Mouse (Mus musculus) neural tube, embryonic 12.5 days (tissue): ENCODE results near the gene Hadha. TPM values are rescaled to one million over a fixed set of nuclear protein-coding genes. Genes with fewer than 3 reads are reported as not detected.

Source experiments
- ATAC-seq: fragments of 200-750 bp; cut with Nextera tagmentation; 2 replicates; pipeline ENCODE4 v1.8.0; 2017; ENCODE audit warnings: low read depth, mild to moderate bottlenecking, moderate TSS enrichment, moderate library complexity; ENCODE audit not compliant: low FRiP score
- H3K27ac ChIP-seq: fragments of 300-500 bp; sonication (generic); 2 replicates; pipeline ENCODE4 v1.5.1; 2016
- H3K27me3 ChIP-seq: fragments of 300-500 bp; sonication (generic); replicated peaks from 2 replicates; pipeline ENCODE4 v1.6.1; 2016; ENCODE audit warnings: mild to moderate bottlenecking
- H3K36me3 ChIP-seq: fragments of 300-500 bp; sonication (generic); 2 replicates; pipeline ENCODE4 v1.6.1; 2016; ENCODE audit warnings: mild to moderate bottlenecking
- H3K4me1 ChIP-seq: fragments of 300-500 bp; sonication (generic); 2 replicates; pipeline ENCODE4 v1.6.1; 2016
- H3K4me2 ChIP-seq: fragments of 300-500 bp; sonication (generic); replicated peaks from 2 replicates; pipeline ENCODE4 v1.6.1; 2016; ENCODE audit warnings: mild to moderate bottlenecking
- H3K4me3 ChIP-seq: fragments of 300-500 bp; sonication (generic); 2 replicates; pipeline ENCODE4 v1.5.1; 2016
- H3K9ac ChIP-seq: fragments of 300-500 bp; sonication (generic); 2 replicates; pipeline ENCODE4 v1.6.1; 2016; ENCODE audit warnings: mild to moderate bottlenecking
- H3K9me3 ChIP-seq: fragments of 300-500 bp; sonication (generic); 2 replicates; pipeline ENCODE4 v1.6.1; 2016; ENCODE audit warnings: mild to moderate bottlenecking
- WGBS: fragments of 180-500 bp; shearing (Covaris S2); methylation state at CpG from one replicate; pipeline ENCODE4 v1.1.7; 2016; 5-methylcytosine and 5-hydroxymethylcytosine counted together
- microRNA counts: library from miRNA; unstranded; fragments of <30 nt; microRNA quantifications from one replicate; lab custom pipeline; 2017
- microRNA-seq: library from miRNA; unstranded; fragments of <30 nt; microRNA quantifications from one replicate; pipeline ENCODE4, GENCODE M21; 2017
- polyA plus RNA-seq: library from polyadenylated mRNA; unstranded; fragments of >200 nt; fragmentation: Nextera tagmentation; extraction: Ambion mirVana; gene quantifications from 2 replicates; pipeline ENCODE4 v1.2.1, GENCODE M21; 2016

The Hadha gene
- polyA plus RNA-seq, 1 experiment from 2014 or later: 106 TPM

DNA sequence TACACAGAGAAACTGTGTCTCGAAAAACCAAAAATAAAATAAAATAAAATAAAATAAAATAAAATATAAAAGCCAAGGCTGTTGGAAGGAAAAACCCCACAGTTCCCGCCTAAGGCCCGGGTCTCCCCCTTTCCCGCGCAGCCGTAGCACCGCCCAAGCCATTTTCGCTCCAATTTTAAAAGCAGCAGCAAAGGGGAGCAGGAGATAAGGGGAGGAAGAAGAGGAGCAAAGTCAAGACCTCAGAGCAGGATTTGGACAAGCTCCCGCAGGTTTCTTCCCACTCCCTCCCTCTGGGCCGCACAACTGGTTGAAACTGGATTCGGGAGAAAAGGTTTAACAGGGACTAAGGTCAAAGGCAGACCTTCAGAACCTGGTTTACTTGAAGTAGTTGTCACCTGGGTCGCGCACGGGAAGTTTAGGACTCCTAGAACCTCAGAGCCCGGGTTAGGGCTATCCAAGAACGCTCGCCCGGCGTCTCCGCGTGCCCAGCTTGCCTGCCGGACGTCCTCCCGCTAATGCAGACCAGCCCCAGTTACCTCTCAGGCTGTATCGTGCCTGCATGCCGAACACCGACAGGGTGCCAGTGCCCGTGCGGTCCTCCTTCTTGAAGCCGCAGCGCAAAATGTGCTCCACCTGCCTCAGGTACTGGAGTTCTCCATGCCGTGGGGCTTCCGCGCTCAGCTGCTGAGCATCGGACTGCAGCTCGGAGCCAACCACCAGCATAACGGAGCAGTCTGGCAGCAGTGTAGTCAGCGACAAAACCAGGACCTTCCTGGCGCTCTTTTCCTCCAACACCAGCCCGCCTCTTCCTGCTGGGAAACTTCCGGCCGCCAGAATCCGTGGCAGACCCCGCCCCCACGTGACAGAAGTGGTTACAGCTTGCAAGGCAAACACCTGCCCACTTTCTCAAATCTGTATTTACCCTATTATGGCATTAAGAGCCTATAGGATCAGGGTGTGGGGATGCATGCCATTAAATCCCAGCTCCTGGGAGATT, 81.8 kb downstream of the Hadha start, which contains the start of gene Tyms:
TSS of gene Tyms (minus strand) at position 793 of the 997 bp plus-strand sequence.
- no peak within 1 kb of the TSS for H3K27ac ChIP-seq
- 0 out of 2 replicates have a peak, but pooled peaks cover 6% of the 10 kb centered on the region for H3K4me1 ChIP-seq
- peak within 1 kb of the TSS; percentile 76 for H3K9ac ChIP-seq
- H3K36me3 ChIP-seq: peaks cover 16% of the 10 kb centered on the region
- H3K9me3 ChIP-seq: no peaks in the 10 kb centered on the region
- peak within 1 kb of the TSS; percentile 73 for H3K4me2 ChIP-seq
- peak within 1 kb of the TSS; percentile 66 for H3K4me3 ChIP-seq
- peak; percentile 93 for ATAC-seq
- no peaks in the 10 kb centered on the region for H3K27me3 ChIP-seq
- WGBS: 1% methylated on average over 45 of the region's 45 CpGs

DNA sequence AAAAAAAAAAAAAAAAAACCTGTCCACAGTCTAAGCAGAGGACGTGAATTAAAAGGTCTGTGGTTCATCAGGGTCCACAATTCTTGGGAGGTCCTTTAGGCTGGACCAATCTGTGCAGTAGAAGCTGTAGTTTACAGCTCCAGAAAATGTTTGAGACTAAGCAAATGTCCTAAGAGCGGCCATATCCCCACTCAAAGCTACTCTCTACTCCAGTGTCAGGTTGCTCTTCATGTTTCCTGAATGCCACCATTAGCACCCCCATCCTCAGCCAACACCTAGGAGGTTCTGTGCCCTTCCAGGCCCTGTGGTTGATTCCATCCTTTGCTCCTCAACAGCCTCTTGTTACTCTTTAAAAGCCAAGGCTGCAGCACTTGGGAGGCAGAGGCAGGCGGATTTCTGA, 82.6 kb downstream of the Hadha start:
- Histone ChIP-seq H3K4me2 (peak overlapping the region; percentile 73), H3K4me1 (0 out of 2 replicates have a peak, but pooled peaks cover 6% of the 10 kb centered on the region), H3K27me3 (no peaks in the 10 kb centered on the region), H3K9me3 (no peaks in the 10 kb centered on the region), H3K9ac (peak overlapping the region; percentile 76), H3K36me3 (peaks cover 24% of the 10 kb centered on the region), H3K4me3 (peak overlapping the region; percentile 66), H3K27ac (no peak overlapping the region)
- WGBS: 67% methylated on average over 3 of the region's 3 CpGs
- ATAC-seq: no peak

DNA sequence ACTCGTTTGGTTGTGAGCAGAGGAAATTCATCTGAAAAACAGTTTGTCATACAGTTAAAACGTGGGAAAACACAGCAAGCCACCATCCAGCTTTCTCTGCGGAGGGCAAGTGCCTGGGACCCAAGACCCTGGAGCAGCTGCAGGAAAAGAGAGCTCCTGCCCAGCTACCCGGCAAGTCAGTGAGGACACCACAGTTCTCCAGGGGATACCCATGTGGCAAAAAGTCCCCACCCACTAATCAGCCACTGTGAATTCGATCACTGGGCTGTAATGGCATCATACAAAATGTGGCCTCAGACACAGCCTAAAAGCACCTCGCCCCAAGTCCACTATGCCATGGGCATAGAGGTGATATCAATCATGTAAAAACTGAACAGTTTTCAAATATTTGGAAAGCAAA, 83.3 kb downstream of the Hadha start:
- no peaks in the 10 kb centered on the region for H3K27me3 ChIP-seq
- H3K4me2 ChIP-seq: peak overlapping the region; percentile 73
- ATAC-seq: no peak
- no peak overlapping the region for H3K27ac ChIP-seq
- peaks cover 25% of the 10 kb centered on the region for H3K36me3 ChIP-seq
- no peaks in the 10 kb centered on the region for H3K9me3 ChIP-seq
- 80% methylated on average over 6 of the region's 6 CpGs for WGBS
- H3K4me1 ChIP-seq: 0 out of 2 replicates have a peak, but pooled peaks cover 6% of the 10 kb centered on the region
- H3K4me3 ChIP-seq: no peak overlapping the region
- H3K9ac ChIP-seq: no peak overlapping the region

MicroRNAs encoded within 50 kb of the gene (microRNA counts, 519-probe panel; counts per million panel counts)
- 3,906 counts per million, percentile 75 among the panel's probes with 10 or more counts for microRNA mmu-miR-1960 (lab: Ali Mortazavi, UCI)

Small RNA genes within 50 kb of the gene (microRNA-seq; reads per million reads assigned to microRNA genes)
- 0.87 reads per million for gene Mir1960

Other genes starting within 250 kb of the Hadha start
- gene Il6, start 142.0 kb downstream of the Hadha start, polyA plus RNA-seq: not detected in 2 replicates
- 140 and 151 TPM in 2 replicates for gene Tyms, start 81.5 kb downstream of the Hadha start, polyA plus RNA-seq
- gene Garem2, start 50.0 kb downstream of the Hadha start, polyA plus RNA-seq: 28.2 and 31.0 TPM in 2 replicates
- 4.0 and 4.5 TPM in 2 replicates for gene 3110082J24Rik, start 49.1 kb downstream of the Hadha start, polyA plus RNA-seq
- gene Hadhb, start 86 bp upstream of the Hadha start, polyA plus RNA-seq: 86.5 and 95.7 TPM in 2 replicates
- gene Adgrf3, start 50.6 kb upstream of the Hadha start, polyA plus RNA-seq: not detected in 2 replicates
- 22.5 and 23.2 TPM in 2 replicates for gene Selenoi, start 77.4 kb upstream of the Hadha start, polyA plus RNA-seq
- 1.2 and 1.4 TPM in 2 replicates for gene Drc1, start 126.2 kb upstream of the Hadha start, polyA plus RNA-seq